Mouse (Mus musculus) T-helper 1 cell (primary cell): ENCODE measurements around the gene Col6a5.

Experiments used
- in situ Hi-C: fragments of 300-600 bp; cut with MboI, MseI; formaldehyde crosslinking; loops from one replicate; pipeline ENCODE4 v1.15.1; 2025; ENCODE audit warnings: high pct_unique_total_duplicates

Gene Col6a5

GRCm38 (mm10) chr9:105960533-105960932, at the start of gene Col6a5:
Col6a5 (minus strand) TSS chr9:105960643.
- in situ Hi-C loops = no loop called here

GRCm38 (mm10) chr9:105997955-105998354, 37.5 kb upstream of the Col6a5 start:
- in situ Hi-C loops = loop anchor here (10.0 kb wide), 1 partner anchor 1387 kb away; no protein-coding TSS in a partner anchor

GRCm38 (mm10) chr9:105992425-105992824, 32.0 kb upstream of the Col6a5 start:
- in situ Hi-C loops = loop anchor here (10.0 kb wide), 1 partner anchor 1392 kb away; no protein-coding TSS in a partner anchor

DNA sequence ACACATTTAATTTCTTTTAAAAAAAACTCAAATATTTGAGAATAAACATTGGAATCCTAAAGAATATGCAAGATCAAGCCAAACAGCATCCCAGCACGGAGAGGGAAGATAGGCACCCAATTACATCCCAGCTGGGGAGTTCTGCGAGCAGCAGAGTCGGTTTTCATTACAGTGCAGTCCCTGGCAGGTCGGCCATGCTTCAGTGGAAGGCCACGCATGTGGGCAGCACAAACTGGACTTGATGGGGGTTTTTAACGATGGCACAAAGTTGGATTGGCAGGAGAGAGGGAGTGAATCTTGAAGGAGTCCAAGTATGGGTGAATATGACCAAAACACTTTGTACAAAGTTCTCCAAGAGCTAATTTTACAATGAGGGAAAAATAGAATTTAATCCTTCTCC, 29.7 kb upstream of the Col6a5 start:
- in situ Hi-C loops = loop anchor here (10.0 kb wide), 1 partner anchor 1395 kb away; no protein-coding TSS in a partner anchor

DNA sequence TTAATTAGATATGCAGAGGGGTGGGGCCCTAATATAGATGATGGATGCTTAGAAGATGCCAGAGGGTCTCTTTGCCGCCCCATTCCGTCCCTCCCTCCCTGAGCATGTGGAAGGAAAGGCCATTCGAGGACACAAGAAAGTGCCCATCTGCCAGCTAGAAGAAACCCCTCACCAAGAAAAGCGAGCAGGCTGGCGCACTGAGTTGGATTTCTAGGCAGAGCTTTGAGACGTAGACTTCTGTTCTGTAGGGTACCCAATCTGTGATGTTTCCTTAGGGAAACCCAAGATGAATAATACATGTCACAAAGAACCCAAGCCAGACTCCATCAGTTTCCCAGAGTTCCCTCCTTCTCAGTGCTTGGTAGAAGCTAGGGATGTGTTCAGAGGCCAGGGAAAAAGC, 29.0 kb upstream of the Col6a5 start:
- in situ Hi-C loops = no loop called here

GRCm38 (mm10) chr9:105988096-105988495, 27.7 kb upstream of the Col6a5 start:
- in situ Hi-C loops = no loop called here

- in situ Hi-C loops = no loop called here
Measured at GRCm38 (mm10) chr9:105984931-105985519, 24.6 kb upstream of the Col6a5 start.

DNA sequence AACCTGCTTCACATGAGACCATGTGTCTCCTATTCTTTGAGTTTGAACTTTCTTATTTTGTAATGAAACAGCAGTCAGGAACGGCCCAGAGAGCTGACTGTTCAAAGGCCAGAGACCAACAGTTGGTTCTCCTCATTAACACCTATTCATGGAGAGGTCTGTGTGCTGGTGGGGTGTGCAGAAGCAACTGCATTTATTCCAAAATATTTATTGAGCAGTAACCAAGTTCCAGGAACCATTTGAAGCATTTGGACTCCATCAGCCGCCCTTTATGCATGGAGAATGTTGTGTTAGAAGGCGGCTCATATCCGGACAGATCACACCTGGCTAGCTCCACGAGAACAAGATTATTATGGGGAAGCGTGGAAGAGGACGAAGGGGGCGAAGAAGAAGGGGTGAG, 18.0 kb upstream of the Col6a5 start:
- in situ Hi-C loops = no loop called here

DNA sequence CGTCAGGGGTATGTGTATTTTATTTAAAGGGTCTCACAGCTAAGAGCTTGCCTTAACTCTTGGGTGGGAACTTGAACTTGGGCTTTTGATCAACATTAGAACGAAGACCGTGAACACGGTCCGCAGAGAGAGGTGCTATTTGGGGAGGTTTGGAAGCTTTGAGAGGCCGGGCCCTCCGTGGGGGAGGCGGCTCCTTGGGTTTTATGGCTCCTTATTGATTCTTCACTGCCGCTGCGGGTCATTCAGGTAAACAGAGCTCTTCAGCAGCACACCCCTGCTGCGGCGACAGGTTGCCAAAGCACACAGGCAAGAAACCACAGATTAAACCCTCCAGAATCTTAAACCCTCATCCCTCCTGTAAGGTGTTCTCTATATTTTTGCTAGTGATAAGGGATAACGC, 16.4 kb upstream of the Col6a5 start:
- in situ Hi-C loops = no loop called here

DNA sequence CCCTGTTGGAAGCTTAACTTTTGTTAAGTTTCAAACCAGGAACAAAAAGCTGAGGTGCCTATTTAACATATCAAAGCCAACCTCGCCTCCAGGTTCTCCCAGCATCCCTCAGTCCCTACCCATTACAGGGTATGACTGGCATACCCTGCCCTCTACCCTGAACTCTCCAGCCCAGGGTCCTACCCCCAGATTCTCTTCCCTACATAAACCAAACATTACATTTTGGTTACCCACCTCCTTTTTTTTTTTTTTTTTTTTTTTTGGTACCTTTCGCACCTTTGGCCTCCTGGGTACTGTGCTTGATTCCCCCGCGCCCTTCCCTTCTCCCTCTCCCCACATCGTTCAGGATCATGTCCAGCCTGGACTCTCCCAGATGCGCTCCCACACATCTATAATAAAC, 15.9 kb upstream of the Col6a5 start:
- in situ Hi-C loops = no loop called here

DNA sequence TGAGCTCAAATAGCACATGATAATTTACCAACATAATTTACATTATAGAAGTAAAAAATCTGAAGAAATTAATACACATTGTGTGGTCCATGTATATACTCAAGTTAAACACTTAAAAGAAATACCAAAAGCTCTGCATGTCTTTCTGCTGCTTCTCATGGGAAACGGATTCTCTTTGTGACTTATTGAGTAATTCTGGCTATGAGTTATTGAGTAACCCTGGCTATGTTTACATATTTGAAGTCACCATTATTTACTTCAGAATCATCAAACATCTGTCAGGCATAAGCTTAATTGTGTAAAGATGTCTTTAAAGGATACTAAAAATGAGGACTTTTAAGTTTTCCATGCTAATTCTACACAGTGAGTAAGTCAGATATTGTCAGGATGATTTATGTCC, 13.3 kb upstream of the Col6a5 start:
- in situ Hi-C loops = no loop called here

DNA sequence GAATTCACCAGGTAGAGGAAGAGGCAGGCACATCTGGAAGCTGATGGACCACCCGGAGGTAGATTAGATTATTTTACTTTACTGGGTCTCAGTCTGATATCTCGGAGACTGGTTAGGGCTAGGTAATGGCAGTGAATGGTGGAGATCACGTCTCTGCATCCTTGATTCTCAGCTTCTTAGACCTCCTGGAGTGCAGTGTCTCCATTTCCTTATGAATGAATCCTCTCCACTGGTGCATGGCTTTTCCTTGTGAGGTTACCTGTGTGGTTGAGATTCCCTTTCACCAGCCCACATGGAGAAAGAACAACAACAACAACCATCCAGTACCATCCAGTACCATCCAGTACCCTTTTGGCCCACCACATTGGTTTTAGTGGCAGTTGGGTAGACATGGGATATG, 11.6 kb upstream of the Col6a5 start:
- in situ Hi-C loops = no loop called here

DNA sequence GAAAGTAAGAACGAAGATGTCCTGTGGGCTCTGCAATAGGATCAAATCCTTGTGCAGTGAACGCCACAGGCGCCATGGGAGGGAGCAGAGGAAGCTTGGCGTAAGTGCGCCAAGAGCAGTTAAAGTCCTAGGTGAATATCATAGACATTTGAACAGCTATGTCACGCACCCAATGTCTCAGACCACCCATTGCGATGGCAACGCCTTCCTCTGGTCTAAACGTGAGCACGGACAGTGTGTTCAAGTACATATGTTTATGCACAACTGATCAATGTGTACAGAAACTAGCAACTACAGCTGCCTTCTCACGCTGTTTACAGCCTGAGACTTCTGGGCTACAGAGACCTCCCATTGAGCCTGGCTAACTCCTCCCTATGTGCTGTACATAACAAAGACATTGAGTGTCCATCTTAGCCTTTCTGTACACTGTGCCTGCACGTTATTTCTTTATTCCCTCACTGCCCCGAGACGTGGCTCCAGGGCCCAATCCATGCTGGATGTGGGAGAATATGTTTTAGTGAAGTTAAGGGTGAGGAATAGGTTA, 11.0 kb upstream of the Col6a5 start:
- in situ Hi-C loops = no loop called here

DNA sequence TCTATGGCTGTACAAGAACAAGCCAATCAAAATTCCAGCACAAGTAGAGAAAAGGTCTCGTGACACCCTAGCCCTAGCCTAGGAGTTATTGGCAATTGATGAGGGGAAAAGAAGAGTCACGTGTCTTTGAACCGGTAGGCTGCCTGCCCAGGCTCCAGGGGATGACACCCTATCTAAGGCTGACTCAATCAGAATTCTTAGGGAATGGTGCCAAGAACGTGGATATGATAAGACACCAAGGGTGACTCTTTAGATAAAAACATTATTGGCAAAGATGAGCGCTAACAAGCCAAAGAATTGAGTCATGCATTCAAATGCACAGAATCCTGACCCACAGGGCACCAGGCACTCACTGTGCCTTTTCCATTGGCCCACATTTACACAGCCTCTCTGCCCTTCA, 10.5 kb upstream of the Col6a5 start:
- in situ Hi-C loops = no loop called here

- in situ Hi-C loops = no loop called here
Measured at GRCm38 (mm10) chr9:105967976-105968375, 7.5 kb upstream of the Col6a5 start.

DNA sequence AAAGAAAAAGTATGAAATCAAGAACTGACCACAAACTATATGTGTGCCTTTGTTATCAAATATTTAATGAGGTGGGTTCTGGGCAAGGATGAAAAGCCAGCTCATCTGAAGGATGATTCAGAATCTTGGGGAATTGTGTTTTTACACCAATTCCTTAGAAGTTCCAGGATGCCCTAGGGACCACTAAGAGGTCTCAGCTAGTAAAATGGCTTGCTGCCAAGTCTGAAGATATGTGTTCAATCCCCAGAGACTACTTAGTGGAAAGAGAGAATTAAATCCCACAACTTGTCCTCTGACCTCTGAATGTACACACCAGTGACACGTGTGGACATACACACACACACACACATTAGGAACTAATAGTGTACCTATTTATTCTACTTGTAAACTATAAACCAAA, 1.3 kb downstream of the Col6a5 start:
- in situ Hi-C loops = no loop called here

DNA sequence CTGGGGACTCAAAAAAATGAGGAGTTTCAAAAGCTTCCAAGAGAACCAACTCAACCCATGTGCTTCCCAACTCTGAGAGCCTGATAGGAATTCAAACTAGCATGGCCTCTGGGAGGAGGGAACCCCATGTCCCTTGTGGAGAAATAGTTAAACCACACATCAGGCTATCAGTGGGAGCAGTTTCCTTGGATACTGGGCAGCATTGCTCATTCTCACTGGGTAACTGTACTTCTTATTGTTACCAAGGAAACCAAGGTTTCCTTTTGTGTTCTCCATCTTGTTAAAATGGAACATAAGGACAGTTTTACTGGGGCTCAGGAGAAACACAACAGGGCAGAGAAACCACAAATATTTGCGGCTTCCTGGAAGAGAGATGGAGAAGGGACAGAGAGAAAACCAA, 10.7 kb downstream of the Col6a5 start:
- in situ Hi-C loops = no loop called here

DNA sequence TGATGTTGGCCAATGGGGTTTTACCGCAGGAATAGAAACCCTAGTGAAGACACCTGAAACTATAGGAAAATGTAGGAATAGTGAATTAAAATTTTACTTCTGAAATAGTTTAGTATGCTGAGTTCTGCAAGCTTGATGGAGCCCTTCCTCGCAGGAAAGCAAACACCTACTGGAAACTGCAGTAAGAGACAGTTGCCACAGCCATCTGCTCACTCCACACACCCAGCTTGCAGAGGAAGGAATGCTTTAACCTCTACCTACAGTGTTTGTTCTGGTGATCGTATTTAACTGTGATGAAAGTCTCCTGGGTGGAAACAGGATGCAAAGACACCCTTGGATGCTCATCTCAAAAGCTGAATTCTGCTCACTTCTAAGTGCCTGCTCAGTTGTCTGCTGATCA, 12.9 kb downstream of the Col6a5 start:
- in situ Hi-C loops = no loop called here

GRCm38 (mm10) chr9:105933816-105934215, 26.6 kb downstream of the Col6a5 start:
- in situ Hi-C loops = no loop called here

DNA sequence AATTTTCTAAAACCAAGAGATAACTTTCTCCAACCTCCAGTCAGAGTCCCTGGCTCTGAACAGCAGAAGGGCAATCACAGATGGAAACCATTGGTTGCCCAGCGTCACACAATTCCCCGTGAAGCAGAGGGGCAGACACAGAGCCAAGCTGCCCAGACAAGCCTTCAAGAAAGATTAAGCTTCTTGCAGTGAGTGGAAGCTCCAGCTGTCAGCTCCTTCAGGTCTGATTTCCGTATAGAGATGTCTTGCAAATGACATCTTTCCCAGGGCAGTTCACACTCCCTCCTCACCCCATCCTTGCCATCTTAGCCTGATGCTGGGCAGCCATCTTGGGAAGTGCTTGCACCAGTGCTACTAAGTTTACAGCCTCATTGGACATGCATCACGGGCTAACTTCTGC, 31.2 kb downstream of the Col6a5 start:
- in situ Hi-C loops = no loop called here

DNA sequence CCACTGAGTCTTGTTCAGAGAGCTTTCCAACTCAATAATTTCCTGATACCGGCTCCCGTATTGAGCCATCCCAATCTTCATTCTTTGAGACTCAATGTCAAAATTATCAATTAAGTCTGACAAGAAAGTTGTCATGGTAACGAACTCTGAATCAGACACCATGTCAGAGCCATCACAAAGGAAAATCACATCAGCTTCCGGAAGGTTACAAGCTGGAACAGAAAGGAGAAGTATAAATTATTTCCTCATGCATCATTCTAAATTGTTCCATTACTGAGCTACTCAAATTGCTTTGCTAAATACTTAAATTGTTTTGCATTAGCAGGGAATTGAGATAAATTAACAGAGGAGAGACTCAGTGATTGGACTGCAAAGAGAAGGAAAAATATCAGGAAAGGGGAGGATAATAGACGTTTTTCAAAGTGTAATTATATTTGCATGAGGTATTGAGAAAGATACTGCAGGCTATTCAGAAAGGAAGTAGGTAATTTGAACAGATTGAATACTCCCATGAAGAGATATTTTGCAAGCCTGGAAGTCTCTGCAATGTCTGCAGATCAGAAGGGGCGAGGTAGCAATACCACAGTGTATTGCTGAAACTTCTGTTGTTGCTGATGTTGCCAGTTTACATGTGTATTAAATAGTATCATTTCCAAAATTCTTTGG, 31.9 kb downstream of the Col6a5 start:
- in situ Hi-C loops = no loop called here

GRCm38 (mm10) chr9:105923659-105924058, 36.8 kb downstream of the Col6a5 start:
- in situ Hi-C loops = no loop called here

DNA sequence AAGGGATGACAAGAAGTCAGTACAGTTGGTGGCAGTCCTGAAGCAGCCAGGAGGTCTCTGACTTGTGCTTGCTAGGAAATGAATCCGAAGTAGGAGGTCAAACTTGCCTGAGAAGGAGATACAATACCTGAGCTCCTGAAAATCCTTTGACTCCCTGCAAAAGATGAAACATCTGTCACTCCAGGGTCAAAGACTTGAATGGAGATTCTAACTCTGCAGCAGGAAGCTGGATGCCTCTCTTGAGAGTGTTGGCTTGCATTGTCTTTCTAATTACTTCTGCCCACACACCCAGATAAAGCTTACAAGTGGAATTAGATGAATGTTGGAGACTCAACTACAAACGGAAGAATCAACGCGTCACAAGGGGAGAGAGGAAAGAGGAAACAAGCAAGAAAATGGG, 45.3 kb downstream of the Col6a5 start:
- in situ Hi-C loops = no loop called here
